11 mouse cellular contexts compared by ENCODE assay signal in genomic region chr9:23973206-23973605, GRCm38 (mm10).
"Had no signal": no experiment of that assay in that cellular context is flagged by ENCODE, and none has a peak within 500 bp of the region (broad histone marks: within the 10 kb centered on the region; RNA-seq: fewer than 3 reads in every experiment).

No protein-coding gene starts in this region.

- DNase-seq: kidney, adult 8-10 months; kidney, postnatal 36 days; liver; liver, embryonic 13.5 days; liver, postnatal 0 days; lung, postnatal 36 days; thymus, postnatal 4 days had no signal

- H3K36me3 ChIP-seq: limb, embryonic 12.5 days; liver, embryonic 13.5 days; midbrain, embryonic 13.5 days; neural tube, embryonic 12.5 days had no signal

- H3K27ac ChIP-seq: limb, embryonic 12.5 days; liver, embryonic 13.5 days; midbrain, embryonic 13.5 days; neural tube, embryonic 12.5 days; stomach, postnatal 0 days had no signal

- ATAC-seq: liver, postnatal 0 days; midbrain, embryonic 13.5 days had no signal

- H3K27me3 ChIP-seq: limb, embryonic 12.5 days; liver, embryonic 13.5 days; midbrain, embryonic 13.5 days; neural tube, embryonic 12.5 days had no signal

- H3K4me1 ChIP-seq: limb, embryonic 12.5 days; liver, embryonic 13.5 days; midbrain, embryonic 13.5 days; neural tube, embryonic 12.5 days had no signal

- H3K4me2 ChIP-seq: limb, embryonic 12.5 days; liver, embryonic 13.5 days; midbrain, embryonic 13.5 days; neural tube, embryonic 12.5 days had no signal

- H3K9ac ChIP-seq: limb, embryonic 12.5 days; liver, embryonic 13.5 days; liver, postnatal 0 days; midbrain, embryonic 13.5 days; neural tube, embryonic 12.5 days had no signal

- H3K4me3 ChIP-seq: limb, embryonic 12.5 days; liver, embryonic 13.5 days; midbrain, embryonic 13.5 days; neural tube, embryonic 12.5 days had no signal

- H3K9me3 ChIP-seq: limb, embryonic 12.5 days; liver, embryonic 13.5 days; midbrain, embryonic 13.5 days; neural tube, embryonic 12.5 days had no signal
